Mouse (Mus musculus): ENCODE results near the gene Trappc11. TPM values are rescaled to one million over a fixed set of nuclear protein-coding genes. Genes with fewer than 3 reads are reported as not detected.
A peak's percentile ranks its signal among the peaks of the same experiment; 100 is the strongest.
"Not testable (repeated sequence)": the region's sequence is repeated elsewhere in the genome, so short reads cannot be mapped to it uniquely, and the experiment has no call there.

Trappc11 gene
- total RNA-seq, 2 experiments from 2014 or later = 56.9 to 59.5 TPM

DNA sequence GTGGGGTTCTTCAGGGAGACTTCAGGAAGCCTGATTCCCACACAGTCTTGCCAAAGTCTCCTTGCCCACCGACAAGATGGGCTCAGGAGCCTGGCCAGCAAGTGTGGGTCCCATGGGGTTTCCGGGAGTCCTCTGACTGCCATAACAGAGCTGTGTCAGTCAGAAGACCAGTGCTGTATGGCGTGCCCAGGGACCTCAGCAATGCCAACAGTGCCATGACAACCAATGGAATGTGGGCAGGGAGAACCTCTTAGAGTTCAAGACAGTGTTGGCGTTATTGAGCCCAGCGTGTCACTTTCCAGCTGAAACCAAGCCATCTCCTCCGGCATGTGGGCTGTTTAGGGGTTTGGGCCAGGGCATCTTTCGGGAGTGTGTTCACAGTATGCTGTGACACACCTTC is 53.2 kb downstream of the Trappc11 start:
- intact Hi-C loops (cut with DNase I) = no loop called here
- H3K27ac ChIP-seq = no peak overlapping the region
- DNase-seq (ENCODE audit: extremely low spot score in 1 of 2, low spot score in 2 of 2) = no peak

DNA sequence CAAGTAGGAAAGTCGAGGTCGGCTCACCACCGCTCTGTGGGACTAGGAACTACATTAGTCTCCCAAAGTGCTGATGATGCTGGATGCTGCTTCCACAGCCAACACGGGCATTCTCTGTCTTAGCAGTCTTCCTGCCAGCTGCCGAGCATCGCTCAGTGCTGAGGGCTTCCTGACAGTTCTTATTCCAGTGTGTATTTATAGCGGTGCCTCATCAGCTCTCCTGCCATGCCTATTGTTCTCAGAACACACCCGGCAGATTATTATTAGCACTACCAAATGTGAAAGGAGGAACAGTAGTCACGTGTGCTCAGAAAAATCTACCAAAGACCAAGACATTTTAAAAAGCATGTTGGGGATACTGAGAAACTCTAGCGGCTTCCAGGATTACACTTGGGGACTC is 71.6 kb downstream of the Trappc11 start:
- TF ChIP-seq CTCF (IDR thresholded peaks at IDR 0.05) = no peak
- intact Hi-C loops (cut with DNase I) = no loop called here
- Histone ChIP-seq H3K27ac (peak overlapping the region; percentile 24; the same call in 1 of the 2 replicates), H3K4me3 (no peak overlapping the region)
- peak; percentile 18 to 37 for DNase-seq (ENCODE audit: extremely low spot score in 1 of 2, low spot score in 2 of 2)

More for the DNA sequence above, 53.2 kb downstream of the Trappc11 start:
- TF ChIP-seq CTCF (IDR thresholded peaks at IDR 0.05) = no peak
- no peak overlapping the region for H3K4me3 ChIP-seq

DNA sequence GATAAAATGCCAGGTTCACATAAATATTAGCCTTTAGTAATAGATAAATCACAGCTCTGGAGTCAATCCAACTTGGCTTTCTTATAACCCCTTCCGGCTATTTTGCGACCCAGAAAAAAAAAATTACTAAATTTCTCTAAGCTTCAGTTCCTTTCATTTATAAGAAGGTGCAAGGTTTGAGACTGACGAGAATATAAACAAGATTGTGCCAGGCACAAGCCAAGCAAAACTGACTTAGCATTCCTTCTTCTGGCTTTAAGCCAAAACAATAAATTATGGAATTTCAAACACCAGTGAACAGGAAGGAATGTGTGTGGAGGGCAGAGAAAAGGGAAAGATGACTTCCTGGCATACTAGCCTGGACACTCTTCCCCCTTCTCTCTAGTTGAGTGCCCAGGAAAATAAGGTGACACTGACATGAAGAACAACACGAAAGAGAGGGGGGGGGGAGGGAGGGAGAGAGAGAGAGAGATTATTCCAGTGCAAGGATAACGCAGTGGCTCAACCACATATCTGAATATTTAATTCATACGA is 74.0 kb downstream of the Trappc11 start:
- Histone ChIP-seq H3K4me3 (no peak overlapping the region), H3K27ac (no peak overlapping the region)
- intact Hi-C loops (cut with DNase I) = no loop called here
- no peak for DNase-seq (ENCODE audit: extremely low spot score in 1 of 2, low spot score in 2 of 2)
- no peak for TF ChIP-seq CTCF (IDR thresholded peaks at IDR 0.05)

DNA sequence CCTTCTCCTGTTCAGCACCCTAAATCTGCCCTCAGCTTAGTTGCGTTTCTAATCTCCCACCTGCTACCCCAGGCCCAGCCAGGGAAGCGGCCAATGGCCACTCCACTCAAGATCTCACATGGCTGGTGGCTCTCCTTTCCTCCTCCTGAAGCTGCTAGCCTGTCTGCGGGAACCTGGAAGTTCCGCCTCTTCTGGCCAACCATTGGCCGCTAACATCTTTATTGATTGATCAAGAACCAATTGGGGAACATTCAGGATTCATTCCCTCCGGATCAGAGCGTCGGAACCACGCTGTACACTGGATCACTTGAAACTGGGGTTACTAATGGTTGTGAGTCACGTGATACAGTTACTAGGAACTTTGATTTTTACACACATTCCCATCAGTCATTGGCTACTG is 74.7 kb downstream of the Trappc11 start:
- no peak overlapping the region for H3K27ac ChIP-seq
- intact Hi-C loops (cut with DNase I) = no loop called here
- DNase-seq (ENCODE audit: extremely low spot score in 1 of 2, low spot score in 2 of 2) = no peak
- TF ChIP-seq CTCF (IDR thresholded peaks at IDR 0.05) = no peak
- H3K4me3 ChIP-seq = no peak overlapping the region

DNA sequence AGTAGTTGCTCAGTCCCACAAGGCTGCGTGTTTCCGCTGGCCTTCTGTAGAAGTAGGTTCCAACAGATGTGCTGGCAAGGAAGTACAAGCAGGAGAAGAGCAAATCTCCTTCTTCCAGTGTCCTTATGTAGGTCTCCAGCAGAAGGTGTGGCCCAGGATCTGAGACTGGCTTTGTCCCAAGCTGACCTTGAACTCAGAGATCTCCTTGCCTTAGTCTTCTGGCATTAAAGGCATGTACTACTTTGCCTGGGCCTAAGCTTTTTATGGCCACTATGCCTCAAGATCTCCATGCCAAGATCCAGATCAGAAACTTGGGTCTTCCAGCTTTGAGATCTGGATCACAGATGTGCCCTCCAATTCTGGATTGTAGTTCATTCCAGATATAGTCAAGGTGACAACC is 84.1 kb downstream of the Trappc11 start:
- DNase-seq (ENCODE audit: extremely low spot score in 1 of 2, low spot score in 2 of 2); H3K27ac ChIP-seq; H3K4me3 ChIP-seq; intact Hi-C loops (cut with DNase I): not testable (repeated sequence)

DNA sequence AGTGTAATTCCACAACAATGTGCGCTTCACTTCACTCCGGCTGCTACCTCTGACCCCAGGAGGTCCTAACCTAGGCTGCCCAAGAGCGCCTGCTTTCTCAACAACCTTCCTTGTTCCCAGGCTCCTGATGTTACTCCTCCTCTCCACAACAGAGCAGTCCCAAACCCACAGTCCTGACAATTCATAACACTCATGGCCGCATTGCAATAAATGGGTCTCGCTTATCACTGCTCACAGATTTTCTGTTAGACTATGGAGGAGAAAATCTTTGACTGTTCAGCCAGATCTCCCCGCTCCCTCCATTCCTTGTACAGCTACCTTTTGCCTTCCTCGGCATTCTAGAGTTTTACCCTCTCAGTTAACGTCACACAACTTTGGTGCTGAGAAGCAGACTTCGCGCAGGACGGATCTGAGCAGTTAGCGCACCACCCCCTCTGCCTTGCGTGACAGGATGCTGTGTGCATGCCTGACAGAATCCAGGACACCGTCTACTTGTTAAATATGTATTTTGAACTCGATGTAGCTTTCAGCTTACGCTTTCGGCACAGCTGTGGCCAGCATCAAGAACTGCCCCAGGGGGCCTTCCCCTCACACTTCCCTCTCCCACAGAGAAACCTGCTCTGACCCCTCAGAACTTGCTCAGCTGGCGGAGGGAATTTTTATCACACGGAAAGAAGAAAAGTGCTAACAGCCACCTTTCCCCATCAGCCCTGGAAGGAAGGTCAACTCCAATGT is 86.8 kb downstream of the Trappc11 start, which contains the start of gene Stox2:
Gene Stox2 (minus strand): TSS at position 51 of the 735 bp plus-strand sequence.
- Histone ChIP-seq H3K27ac (no peak within 1 kb of the TSS), H3K4me3 (no peak within 1 kb of the TSS)
- no peak for DNase-seq (ENCODE audit: extremely low spot score in 1 of 2, low spot score in 2 of 2)
- no peak for TF ChIP-seq CTCF (IDR thresholded peaks at IDR 0.05)
- intact Hi-C loops (cut with DNase I) = no loop called here

Other genes starting within 250 kb of the Trappc11 start
- gene Stox2, start 87.1 kb downstream of the Trappc11 start, total RNA-seq (2021) = 10 to 100 TPM; 81.5 to 92.1 TPM
- gene Rwdd4a, start 194 bp upstream of the Trappc11 start, total RNA-seq (2021) = 10 to 100 TPM; 35.9 to 38.1 TPM
- gene Ing2, start 142.1 kb upstream of the Trappc11 start, total RNA-seq (2021) = 10 to 100 TPM; 52.8 to 56.0 TPM
- gene Cdkn2aip, start 180.5 kb upstream of the Trappc11 start, total RNA-seq (2021) = 10 to 100 TPM; 19.5 to 21.2 TPM